13 mouse cellular contexts compared by ENCODE assay signal in the genomic region with DNA sequence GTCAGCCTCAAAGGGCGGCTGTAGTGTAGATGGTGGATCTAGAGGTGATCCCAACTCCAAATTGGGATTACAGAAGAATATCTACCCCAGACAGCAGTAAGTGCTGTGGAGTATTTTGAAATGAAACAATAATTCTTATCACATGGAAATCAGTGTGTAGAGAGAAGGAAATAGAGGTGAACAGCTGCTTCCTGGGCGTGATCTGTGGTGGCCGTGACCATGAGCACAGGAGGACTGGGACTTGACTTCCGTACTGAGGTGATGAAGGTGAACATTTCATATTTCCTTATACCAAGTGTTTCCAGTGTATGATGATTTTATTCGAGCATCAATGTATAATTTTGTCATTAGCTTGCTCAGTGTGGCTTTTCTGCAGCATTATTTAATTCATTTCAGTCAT. TPM values are rescaled to one million over a fixed set of nuclear protein-coding genes. Genes with fewer than 3 reads are reported as not detected.
DNase-seq lines count a peak whose midpoint lies in the region; ATAC-seq lines count a peak whose summit lies in the region.
"Had no signal": no experiment of that assay in that cellular context is flagged by ENCODE, and none has a peak within 500 bp of the region (broad histone marks: within the 10 kb centered on the region; RNA-seq: fewer than 3 reads in every experiment).

No protein-coding gene starts in this region.

- peak; percentile 95 for ATAC-seq in activated CD4-positive, CD25-positive, alpha-beta regulatory T cell, adult 4 months

- DNase-seq in CD4-positive, CD25-positive, alpha-beta regulatory T cell, adult 2 months (ENCODE audit: low read depth, low spot score), result peak; percentile 70
- DNase-seq in induced T-regulatory cell, adult 2 months (ENCODE audit: low read depth), result peak; percentile 70
- peak; percentile 67 for DNase-seq in thymus, postnatal 0 days (ENCODE audit: low spot score)
- DNase-seq in left cerebral cortex, adult 8-10 months (ENCODE audit: low spot score in 2 of 2), result no peak
- DNase-seq in spleen, postnatal 10 days (ENCODE audit: low spot score in 2 of 2), result no peak
- DNase-seq in embryo, embryonic 11 days, result no peak
- DNase-seq: cerebellum, adult 11-12 months; cerebellum, postnatal 36 days; layer of hippocampus, adult 9-11 months; liver; lung, adult 2 months; right cerebral cortex, postnatal 14 days had no signal

RNA-seq across cellular contexts. Expression of a gene that starts 38.4 kb away (rescaled TPM):
- under 1 TPM in 1 of 2 experiments, not detected in 1; 0.26 TPM for polyA plus RNA-seq in activated CD4-positive, CD25-positive, alpha-beta regulatory T cell, adult 4 months (2017; shearing (Covaris generic))
- 0.55 and 0.56 TPM in 2 replicates for polyA plus RNA-seq in thymus, postnatal 0 days (2015; fragmentation: Nextera tagmentation; extraction: Ambion mirVana)
- 1 to 10 TPM; 1.2 to 2.6 (median 2.0) TPM for total RNA-seq in left cerebral cortex, adult 8-10 months (2022)

Comparison
In these comparisons a context has a peak if more than half of its experiments do, and no peak if none do; other contexts are left out.
1. DNase-seq: peak in CD4-positive, CD25-positive, alpha-beta regulatory T cell, adult 2 months (single experiment), induced T-regulatory cell, adult 2 months (single experiment) and thymus, postnatal 0 days (single experiment); none in left cerebral cortex, adult 8-10 months (0 of 2), spleen, postnatal 10 days (0 of 2) and embryo, embryonic 11 days (single experiment).